Mouse (Mus musculus): ENCODE measurements at regions not wholly inside any gene's neighbourhood (a gene's known extent, or its start where the extent isn't known, plus 50 kb on each side); places are given as distances from the start of the nearest gene placed in this dataset.

GRCm38 (mm10) chr19:35832992-35833391 is 224.3 kb downstream of the Htr7 start:
- TF ChIP-seq MYOG (IDR thresholded peaks at IDR 0.05; ENCODE audit: control insufficient read depth in 1 of 3, insufficient read depth in 1 of 3, insufficient read length in 2 of 3, low read depth in 2 of 3) (no peak), POLR2A (IDR thresholded peaks at IDR 0.05; ENCODE audit: insufficient read length, low read depth) (no peak), MAX (IDR thresholded peaks at IDR 0.05; ENCODE audit: low read depth) (peak; percentile 92), TCF12 (IDR thresholded peaks at IDR 0.05; ENCODE audit: insufficient read depth, poor library complexity, severe bottlenecking) (no peak)
